18 mouse cellular contexts compared by ENCODE assay signal in the genomic region with DNA sequence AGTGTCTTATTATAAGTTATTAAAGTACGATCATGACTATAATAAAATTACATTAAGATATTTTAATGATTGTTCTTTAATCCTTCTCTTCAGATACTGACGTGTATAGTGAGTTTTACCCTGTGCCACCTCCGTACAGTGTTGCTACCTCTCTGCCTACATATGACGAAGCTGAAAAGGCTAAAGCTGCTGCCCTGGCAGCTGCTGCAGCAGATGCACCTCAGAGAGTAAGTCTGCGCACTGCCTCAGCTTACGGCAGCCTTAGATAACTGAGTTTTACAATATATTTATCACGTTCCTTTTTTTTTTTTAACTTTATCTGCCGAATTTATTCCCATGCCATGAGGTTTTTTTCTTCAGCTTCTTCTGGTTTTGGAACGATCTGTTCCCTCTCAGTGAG.
"Had no signal": no experiment of that assay in that cellular context is flagged by ENCODE, and none has a peak within 500 bp of the region (broad histone marks: within the 10 kb centered on the region; RNA-seq: fewer than 3 reads in every experiment).

No protein-coding gene starts in this region.

- ATAC-seq: hindbrain, embryonic 16.5 days; inflammation-experienced regulatory T-cells, adult 6 months; intestine, embryonic 15.5 days; intestine, postnatal 0 days; liver, embryonic 12.5 days had no signal

- DNase-seq: gastrocnemius, adult 2 months; gastrocnemius, postnatal 10 days; gastrocnemius, postnatal 25 days; heart, adult 18-20 months; heart, postnatal 10 days; heart, postnatal 4 days; kidney, adult 18-20 months; kidney, adult 8-10 months; kidney, postnatal 10 days; kidney, postnatal 25 days; kidney, postnatal 4 days; layer of hippocampus, postnatal 36 days; left cerebral cortex, postnatal 4 days had no signal
